Mouse (Mus musculus) liver, adult 2 months (tissue): ENCODE results near the gene Tesc. TPM values are rescaled to one million over a fixed set of nuclear protein-coding genes. Genes with fewer than 3 reads are reported as not detected.

Source experiments
- DNase-seq: peaks from one replicate; pipeline ENCODE4 v3.0.0-alpha.2; 2011; ENCODE audit warnings: low read depth, low spot score; ENCODE audit errors: extremely low read depth
- H3K27ac ChIP-seq: fragments of 200-500 bp; replicated peaks from 2 replicates; pipeline ENCODE4 v1.5.1; 2012; ENCODE audit warnings: low read depth, mild to moderate bottlenecking, control low read depth, inconsistent platforms, low read length; ENCODE audit not compliant: insufficient read depth
- H3K27me3 ChIP-seq: fragments of 200-500 bp; 2 replicates; pipeline ENCODE4 v1.6.1; 2012; ENCODE audit warnings: mild to moderate bottlenecking, moderate library complexity, low read length, inconsistent platforms; ENCODE audit not compliant: control insufficient read depth, insufficient read depth
- H3K36me3 ChIP-seq: fragments of 200-500 bp; 2 replicates; pipeline ENCODE4 v1.6.1; 2012; ENCODE audit warnings: low read length, inconsistent platforms; ENCODE audit not compliant: control insufficient read depth, insufficient read depth
- H3K4me1 ChIP-seq: fragments of 200-500 bp; 2 replicates; pipeline ENCODE4 v1.6.1; 2011; ENCODE audit warnings: low read length; ENCODE audit not compliant: control insufficient read depth, insufficient read depth
- H3K4me3 ChIP-seq: fragments of 200-500 bp; 2 replicates; pipeline ENCODE4 v1.5.1; 2011; ENCODE audit warnings: low read depth, mild to moderate bottlenecking, control low read depth, low read length, moderate library complexity; ENCODE audit not compliant: insufficient read depth
- H3K79me2 ChIP-seq: fragments of 200-500 bp; 2 replicates; pipeline ENCODE4 v1.6.1; 2012; ENCODE audit warnings: inconsistent platforms, mild to moderate bottlenecking, low read length, moderate library complexity; ENCODE audit not compliant: control insufficient read depth, insufficient read depth
- H3K9ac ChIP-seq: fragments of 200-500 bp; 2 replicates; pipeline ENCODE4 v1.6.1; 2012; ENCODE audit warnings: low read depth, mild to moderate bottlenecking, control low read depth, inconsistent platforms, low read length
- CTCF ChIP-seq: fragments of 200-500 bp; IDR thresholded peaks from 2 replicates; pipeline ENCODE4 v1.5.1; 2011; ENCODE audit warnings: low read depth, low read length, control low read depth
- POLR2A ChIP-seq: fragments of 200-500 bp; IDR thresholded peaks from 2 replicates; pipeline ENCODE4 v1.6.1; 2011; ENCODE audit warnings: low read length, control low read depth; ENCODE audit not compliant: insufficient read depth; ENCODE audit errors: extremely low read depth
- WGBS: fragments of 180-500 bp; shearing (Covaris S2); methylation state at CpG from one replicate; pipeline ENCODE4 v1.1.7; 2018; 5-methylcytosine and 5-hydroxymethylcytosine counted together
- polyA plus RNA-seq: library from polyadenylated mRNA; depleted of rRNA; stranded (reverse); fragments of >200 nt; gene quantifications from 2 replicates; pipeline ENCODE4 v1.2.3, GENCODE M21; 2012
- total RNA-seq: library from RNA; depleted of rRNA; stranded (reverse); fragments of >200 nt; gene quantifications from 2 replicates; pipeline ENCODE4 v1.2.3, GENCODE M21; 2014

Tesc gene
- total and polyA plus RNA-seq, 2 experiments = 0.18 to 0.35 TPM

- peaks cover 1% of the 10 kb centered on the region; the same call in 1 of the 2 replicates for H3K36me3 ChIP-seq
- H3K4me1 ChIP-seq = no peaks in the 10 kb centered on the region
- 79% methylated on average over 7 of the region's 7 CpGs for WGBS
- H3K9ac ChIP-seq = no peak overlapping the region
- DNase-seq = no peak
- no peaks in the 10 kb centered on the region for H3K27me3 ChIP-seq
- TF ChIP-seq CTCF = no peak
- no peak for TF ChIP-seq POLR2A
- no peaks in the 10 kb centered on the region; the same call in 1 of the 2 replicates for H3K79me2 ChIP-seq
- H3K27ac ChIP-seq = no peak overlapping the region
- no peak overlapping the region for H3K4me3 ChIP-seq
These were observed 59.4 kb downstream of the Tesc start for GRCm38 (mm10) chr5:118086956-118087355.

GRCm38 (mm10) chr5:118089102-118089501 is 61.6 kb downstream of the Tesc start:
- no peaks in the 10 kb centered on the region; the same call in 1 of the 2 replicates for H3K79me2 ChIP-seq
- no peaks in the 10 kb centered on the region for H3K27me3 ChIP-seq
- H3K27ac ChIP-seq = no peak overlapping the region
- peaks cover 1% of the 10 kb centered on the region; the same call in 1 of the 2 replicates for H3K36me3 ChIP-seq
- no peak for TF ChIP-seq POLR2A
- TF ChIP-seq CTCF = no peak
- WGBS = 59% methylated on average over 7 of the region's 7 CpGs
- DNase-seq = peak; percentile 51
- H3K4me1 ChIP-seq = no peaks in the 10 kb centered on the region
- no peak overlapping the region for H3K9ac ChIP-seq
- no peak overlapping the region for H3K4me3 ChIP-seq

- no peak overlapping the region for H3K27ac ChIP-seq
- WGBS = 99% methylated on average over 6 of the region's 6 CpGs
- no peaks in the 10 kb centered on the region for H3K27me3 ChIP-seq
- peaks cover 1% of the 10 kb centered on the region; the same call in 1 of the 2 replicates for H3K36me3 ChIP-seq
- H3K79me2 ChIP-seq = no peaks in the 10 kb centered on the region; the same call in 1 of the 2 replicates
- no peak for TF ChIP-seq CTCF
- no peak for TF ChIP-seq POLR2A
- no peak for DNase-seq
- H3K4me1 ChIP-seq = no peaks in the 10 kb centered on the region
- H3K9ac ChIP-seq = no peak overlapping the region
- no peak overlapping the region for H3K4me3 ChIP-seq
These were observed 62.6 kb downstream of the Tesc start for GRCm38 (mm10) chr5:118090101-118090500.

- Histone ChIP-seq H3K4me3 (no peak overlapping the region), H3K36me3 (peaks cover 4% of the 10 kb centered on the region; the same call in 1 of the 2 replicates), H3K27ac (no peak overlapping the region), H3K4me1 (no peaks in the 10 kb centered on the region), H3K9ac (no peak overlapping the region), H3K79me2 (no peaks in the 10 kb centered on the region; the same call in 1 of the 2 replicates), H3K27me3 (no peaks in the 10 kb centered on the region)
- peak; percentile 14 for DNase-seq
- TF ChIP-seq POLR2A (no peak), CTCF (peak; percentile 58)
- 97% methylated on average over 2 of the region's 2 CpGs for WGBS
These were observed 63.3 kb downstream of the Tesc start for GRCm38 (mm10) chr5:118090837-118091236.

GRCm38 (mm10) chr5:118093321-118094035 is 65.9 kb downstream of the Tesc start:
- H3K79me2 ChIP-seq = no peaks in the 10 kb centered on the region; the same call in 1 of the 2 replicates
- no peak overlapping the region for H3K27ac ChIP-seq
- no peaks in the 10 kb centered on the region for H3K4me1 ChIP-seq
- 91% methylated on average over 11 of the region's 11 CpGs for WGBS
- H3K4me3 ChIP-seq = no peak overlapping the region
- peaks cover 4% of the 10 kb centered on the region; the same call in 1 of the 2 replicates for H3K36me3 ChIP-seq
- H3K27me3 ChIP-seq = no peaks in the 10 kb centered on the region
- no peak for DNase-seq
- H3K9ac ChIP-seq = no peak overlapping the region
- no peak for TF ChIP-seq CTCF
- no peak for TF ChIP-seq POLR2A

GRCm38 (mm10) chr5:118095433-118095832 is 67.9 kb downstream of the Tesc start:
- 87% methylated on average over 11 of the region's 11 CpGs for WGBS
- Histone ChIP-seq H3K4me1 (no peaks in the 10 kb centered on the region), H3K9ac (no peak overlapping the region), H3K79me2 (no peaks in the 10 kb centered on the region; the same call in 1 of the 2 replicates), H3K27me3 (no peaks in the 10 kb centered on the region), H3K36me3 (peaks cover 4% of the 10 kb centered on the region; the same call in 1 of the 2 replicates), H3K4me3 (no peak overlapping the region), H3K27ac (no peak overlapping the region)
- TF ChIP-seq POLR2A = no peak
- TF ChIP-seq CTCF = no peak
- no peak for DNase-seq
